Mouse (Mus musculus) heart, postnatal 14 days (tissue): ENCODE measurements around the gene Foxo1. TPM values are rescaled to one million over a fixed set of nuclear protein-coding genes. Genes with fewer than 3 reads are reported as not detected.
A peak's percentile ranks its signal among the peaks of the same experiment; 100 is the strongest.

Experiments used
- DNase-seq, 2 experiments: peaks; one replicate each; pipeline ENCODE4 v3.0.0; 2021 to 2022
- intact Hi-C: fragments of 180-260 bp; cut with DNase I; formaldehyde crosslinking; loops from one replicate; pipeline ENCODE4 v1.15.1; 2025
- total RNA-seq, 2 experiments: library from RNA; stranded (reverse); gene quantifications; 2 replicates each; pipeline ENCODE4 v1.2.3; 2021

The Foxo1 gene
- total RNA-seq, 2 experiments from 2014 or later = 13.6 to 15.7 TPM

GRCm38 (mm10) chr3:52297291-52298018 is 29.3 kb downstream of the Foxo1 start:
- intact Hi-C loops = no loop called here
- DNase-seq = no peak

GRCm38 (mm10) chr3:52298683-52299082 is 30.5 kb downstream of the Foxo1 start:
- intact Hi-C loops = no loop called here
- no peak for DNase-seq

GRCm38 (mm10) chr3:52299376-52299775 is 31.2 kb downstream of the Foxo1 start:
- intact Hi-C loops = no loop called here
- peak in 1 of 2 experiments; percentile 18 for DNase-seq

- DNase-seq = no peak
- intact Hi-C loops = no loop called here
These were observed 32.4 kb downstream of the Foxo1 start for GRCm38 (mm10) chr3:52300517-52300916.

- intact Hi-C loops = no loop called here
These were observed 35.2 kb downstream of the Foxo1 start for GRCm38 (mm10) chr3:52303301-52303700.

GRCm38 (mm10) chr3:52308586-52309321 is 40.6 kb downstream of the Foxo1 start:
- intact Hi-C loops = no loop called here
- no peak for DNase-seq

More at GRCm38 (mm10) chr3:52303301-52303700, 35.2 kb downstream of the Foxo1 start:
- no peak for DNase-seq

- intact Hi-C loops = no loop called here
These were observed 52.6 kb downstream of the Foxo1 start for GRCm38 (mm10) chr3:52320516-52321270.

GRCm38 (mm10) chr3:52322401-52323385 is 54.6 kb downstream of the Foxo1 start:
- peak in 1 of 2 experiments; percentile 35 for DNase-seq
- intact Hi-C loops = no loop called here

More at GRCm38 (mm10) chr3:52320516-52321270, 52.6 kb downstream of the Foxo1 start:
- DNase-seq = no peak

- DNase-seq = no peak
- intact Hi-C loops = no loop called here
These were observed 56.9 kb downstream of the Foxo1 start for GRCm38 (mm10) chr3:52325006-52325405.

GRCm38 (mm10) chr3:52326687-52327086 is 58.6 kb downstream of the Foxo1 start:
- no peak for DNase-seq
- intact Hi-C loops = no loop called here

GRCm38 (mm10) chr3:52327146-52327545 is 59.0 kb downstream of the Foxo1 start:
- no peak for DNase-seq
- intact Hi-C loops = no loop called here

GRCm38 (mm10) chr3:52331709-52332108 is 63.6 kb downstream of the Foxo1 start:
- no peak for DNase-seq
- intact Hi-C loops = no loop called here

GRCm38 (mm10) chr3:52338761-52339160 is 70.6 kb downstream of the Foxo1 start:
- no peak for DNase-seq
- intact Hi-C loops = loop anchor here (5.0 kb wide), 1 partner anchor 66 kb away; no protein-coding TSS in a partner anchor

GRCm38 (mm10) chr3:52340336-52341034 is 72.3 kb downstream of the Foxo1 start:
- intact Hi-C loops = loop anchor here (5.0 kb wide), 1 partner anchor 62 kb away; no protein-coding TSS in a partner anchor

GRCm38 (mm10) chr3:52342226-52342625 is 74.1 kb downstream of the Foxo1 start:
- no peak for DNase-seq
- intact Hi-C loops = loop anchor here (5.0 kb wide), 1 partner anchor 60 kb away; no protein-coding TSS in a partner anchor

More at GRCm38 (mm10) chr3:52340336-52341034, 72.3 kb downstream of the Foxo1 start:
- DNase-seq = no peak

GRCm38 (mm10) chr3:52342801-52343200 is 74.7 kb downstream of the Foxo1 start:
- intact Hi-C loops = loop anchor here (5.0 kb wide), 1 partner anchor 60 kb away; no protein-coding TSS in a partner anchor
- peak in 1 of 2 experiments; percentile 28 for DNase-seq

GRCm38 (mm10) chr3:52343270-52344070 is 75.3 kb downstream of the Foxo1 start:
- intact Hi-C loops = loop anchor here (5.0 kb wide), 1 partner anchor 59 kb away; no protein-coding TSS in a partner anchor
- DNase-seq = no peak

GRCm38 (mm10) chr3:52345881-52346280 is 77.7 kb downstream of the Foxo1 start:
- intact Hi-C loops = no loop called here
- no peak for DNase-seq
